Mouse (Mus musculus) yolk sac, embryonic 10.5 days (tissue): ENCODE measurements around the gene Cenpt.

Source experiments
- DNase-seq: peaks from one replicate; pipeline ENCODE4 v3.0.0-alpha.2; 2017; ENCODE audit warnings: low spot score

The Cenpt gene

DNA sequence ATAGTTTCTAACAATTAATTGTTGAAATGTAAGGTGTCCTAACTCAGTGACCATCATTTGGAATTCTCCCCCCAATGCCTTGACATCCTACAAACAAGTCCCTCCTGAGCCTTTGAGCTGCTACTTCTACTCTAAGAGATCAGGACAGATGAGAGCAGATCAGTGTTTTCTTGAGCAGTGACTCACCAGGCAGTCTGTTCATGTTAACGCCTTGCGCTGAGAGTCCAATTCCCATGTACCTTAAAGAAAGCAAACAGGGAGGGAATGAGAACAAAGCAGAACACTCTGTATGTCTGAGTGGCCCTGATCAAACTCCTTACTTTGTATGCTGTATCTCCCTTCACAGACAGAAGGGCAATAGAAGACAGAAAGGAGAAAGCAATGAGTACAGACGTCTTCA lies 47.7 kb downstream of the Cenpt start:
- DNase-seq = no peak

DNA sequence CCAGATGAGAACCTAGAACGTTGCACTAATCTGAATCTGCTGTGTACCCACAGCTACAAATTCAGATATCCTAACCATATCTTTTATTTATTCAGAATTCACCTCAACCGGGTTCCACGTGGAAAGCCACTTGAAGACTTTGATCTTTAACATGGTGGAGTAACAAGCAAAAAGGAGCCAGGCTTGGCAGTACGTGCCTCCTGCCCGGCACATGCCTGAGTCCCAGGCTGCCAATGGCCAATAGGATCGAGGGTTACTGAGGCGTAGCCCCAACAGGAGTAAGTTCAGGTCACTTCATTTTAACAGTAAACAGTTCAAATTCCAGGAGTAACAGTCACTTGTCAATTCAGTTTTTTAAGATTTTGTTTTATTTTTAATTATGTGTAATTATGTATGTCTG lies 48.3 kb downstream of the Cenpt start:
- DNase-seq = no peak

DNA sequence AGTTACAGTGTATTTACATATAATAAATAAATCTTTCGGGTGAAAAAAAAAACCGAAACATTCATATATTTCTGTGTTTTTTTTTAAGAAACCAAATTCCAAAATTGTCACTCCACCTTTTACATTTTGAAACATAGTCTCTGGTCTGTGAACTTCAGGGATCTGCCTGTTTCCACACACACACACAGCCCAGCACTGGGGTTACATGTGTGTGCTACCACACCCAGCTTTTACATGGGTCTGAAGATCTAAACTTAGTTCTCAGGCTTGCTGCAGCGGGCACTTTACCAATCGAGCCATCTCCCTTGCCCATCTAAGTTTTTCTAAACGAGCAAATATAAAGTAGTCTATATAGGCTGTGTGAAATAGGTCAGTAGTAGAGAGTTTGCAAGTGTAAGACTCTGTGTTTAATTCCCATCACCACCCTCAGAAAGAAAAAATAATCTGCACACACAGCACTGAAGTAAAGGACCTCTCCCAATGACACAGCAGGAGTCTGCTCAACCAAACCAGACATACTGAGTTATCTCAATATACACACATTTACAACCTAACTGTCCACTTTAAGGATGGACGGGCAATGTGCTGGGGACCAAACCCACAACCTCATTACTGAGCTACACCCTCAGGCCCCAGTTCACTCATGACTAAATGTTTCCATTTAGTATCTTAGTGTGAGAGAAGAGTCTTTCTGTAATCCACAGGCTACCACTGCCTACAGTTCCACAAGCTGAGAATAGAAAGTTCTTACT lies 51.7 kb downstream of the Cenpt start:
- no peak for DNase-seq

DNA sequence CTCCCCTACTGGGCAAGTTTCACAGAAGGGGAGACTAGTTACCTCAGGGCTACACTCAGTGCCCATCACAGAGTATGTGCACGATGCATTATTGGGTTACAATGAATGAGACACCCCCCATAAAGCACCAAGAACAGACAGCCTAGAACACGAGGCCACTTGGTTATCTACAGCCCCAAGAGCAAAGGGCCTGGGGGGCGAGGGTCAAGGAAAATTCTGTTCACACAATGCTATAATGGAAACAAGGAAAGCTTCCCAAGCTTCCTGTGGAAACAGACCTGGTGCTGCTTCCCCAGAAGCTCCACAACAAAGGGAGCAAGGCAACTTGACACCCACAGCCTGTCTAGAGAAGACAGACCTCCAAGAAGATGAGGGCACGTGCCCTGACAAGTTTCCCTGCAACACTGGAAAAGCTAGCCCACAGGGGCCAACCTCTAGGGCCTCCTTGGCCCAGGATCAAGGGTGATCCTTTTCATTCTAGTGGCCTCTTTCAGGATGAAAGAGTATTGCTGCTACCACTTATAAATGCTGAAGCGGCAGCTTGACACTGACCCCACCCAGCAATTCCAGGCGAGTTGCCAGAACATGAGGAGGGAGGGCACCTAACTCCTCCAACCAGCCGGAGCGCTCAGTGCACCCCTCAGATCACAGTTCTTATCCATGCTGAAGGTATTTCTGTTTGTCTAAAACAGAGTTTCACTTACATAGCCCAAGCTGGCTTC lies 53.8 kb downstream of the Cenpt start:
- peak; percentile 32 for DNase-seq

- DNase-seq = no peak
Measured at GRCm38 (mm10) chr8:105798408-105798807, 54.7 kb downstream of the Cenpt start.

DNA sequence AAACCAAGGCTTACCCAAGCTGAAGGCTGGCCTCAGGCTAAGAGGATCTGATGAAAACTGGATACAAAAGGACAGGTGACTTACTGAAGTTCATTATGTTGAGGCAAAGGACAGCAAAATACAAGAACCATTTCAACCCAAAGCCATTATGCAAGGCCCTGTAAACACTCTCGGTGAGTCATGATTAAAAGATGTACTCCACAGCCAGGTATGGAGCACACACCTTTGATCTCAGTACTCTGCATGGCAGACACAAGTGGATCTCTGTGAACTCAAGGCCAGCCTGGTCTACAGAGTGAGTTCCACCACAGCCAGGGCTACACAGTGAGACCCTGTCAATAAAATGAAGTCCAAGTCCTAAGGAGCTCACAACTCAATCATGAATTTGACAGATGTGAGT lies 57.3 kb downstream of the Cenpt start:
- DNase-seq = no peak
